Mouse (Mus musculus) left cerebral cortex, postnatal 36 days (tissue): ENCODE results near the gene Adgrv1. TPM values are rescaled to one million over a fixed set of nuclear protein-coding genes. Genes with fewer than 3 reads are reported as not detected.

Experiments
- microRNA-seq: library from miRNA; unstranded; fragments of <30 nt; microRNA quantifications from one replicate; pipeline ENCODE4 v1.2.0, GENCODE M21; 2022
- total RNA-seq, 2 experiments: library from RNA; stranded (reverse); gene quantifications; 2 replicates each; pipeline ENCODE4 v1.2.3; 2021

Adgrv1 gene
- total RNA-seq, 2 experiments from 2014 or later, result 1.4 to 1.6 TPM

Small RNA genes lying within 50 kb of the gene (microRNA-seq; reads per million reads assigned to microRNA genes)
- not detected for gene Gm25241

Other genes starting within 250 kb of the Adgrv1 start
- 10 to 100 TPM; 11.4 to 17.9 TPM for gene Lysmd3, start 24.5 kb upstream of the Adgrv1 start, total RNA-seq
- 1 to 10 TPM; 2.7 to 4.2 TPM for gene Polr3g, start 77.9 kb upstream of the Adgrv1 start, total RNA-seq
- gene Mblac2, start 78.2 kb upstream of the Adgrv1 start, total RNA-seq, result 10 to 100 TPM; 16.5 to 19.3 TPM
- 100 to 1,000 TPM; 107 to 118 TPM for gene Cetn3, start 149.9 kb upstream of the Adgrv1 start, total RNA-seq